In genomic region chr8:88696228-88696627, GRCm38 (mm10) we compare ENCODE assay signal across 9 mouse cellular contexts. TPM values are rescaled to one million over a fixed set of nuclear protein-coding genes. Genes with fewer than 3 reads are reported as not detected.
DNase-seq lines count a peak whose midpoint lies in the region; ATAC-seq and TF ChIP-seq lines count a peak whose summit lies in the region.
"Had no signal": no experiment of that assay in that cellular context is flagged by ENCODE, and none has a peak within 500 bp of the region (broad histone marks: within the 10 kb centered on the region; RNA-seq: fewer than 3 reads in every experiment).

No protein-coding gene starts in this region.

- no peak overlapping the region for H3K27ac ChIP-seq in heart, embryonic 15.5 days
- no peak overlapping the region for H3K27ac ChIP-seq in bone marrow macrophage, adult 2 months (ENCODE audit: insufficient read depth, low read depth, low read length)
- H3K27ac ChIP-seq in forebrain, embryonic 16.5 days (ENCODE audit: low read length): no peak overlapping the region
- H3K27ac ChIP-seq in liver, embryonic 14.5 days: no peak overlapping the region

- no peaks in the 10 kb centered on the region for H3K36me3 ChIP-seq in heart, embryonic 15.5 days
- no peaks in the 10 kb centered on the region for H3K36me3 ChIP-seq in forebrain, embryonic 16.5 days (ENCODE audit: control insufficient read depth, insufficient read depth)
- H3K36me3 ChIP-seq in liver, embryonic 14.5 days (replicated peaks; ENCODE audit: control insufficient read depth, insufficient read depth, low read depth): no peaks in the 10 kb centered on the region

- H3K4me3 ChIP-seq in heart, embryonic 15.5 days: peak overlapping the region; percentile 99
- peak overlapping the region; percentile 36 for H3K4me3 ChIP-seq in bone marrow macrophage, adult 2 months (ENCODE audit: insufficient read depth, low read length)
- peak overlapping the region; percentile 96 for H3K4me3 ChIP-seq in forebrain, embryonic 16.5 days (replicated peaks; ENCODE audit: low read length)
- H3K4me3 ChIP-seq in liver, embryonic 14.5 days (ENCODE audit: insufficient read depth in 1 of 2, low read depth in 2 of 2, low read length in 2 of 2): peak overlapping the region; percentile 33 to 90

- intact Hi-C loops in heart, postnatal 25 days (cut with DNase I): loop anchor here (5.0 to 10.0 kb wide), 3 partner anchors 64 to 431 kb away; partner anchors contain the start of gene Brd7

- H3K9ac ChIP-seq in heart, embryonic 15.5 days: 0 out of 2 replicates have a peak overlapping the region, but pooled peaks have one; percentile 21
- H3K9ac ChIP-seq in forebrain, embryonic 16.5 days (replicated peaks; ENCODE audit: low read depth, low read length): peak overlapping the region; percentile 7; the same call in 1 of the 2 replicates
- peak overlapping the region; percentile 24; the same call in 1 of the 2 replicates for H3K9ac ChIP-seq in liver, embryonic 14.5 days (replicated peaks)

- TF ChIP-seq EP300 in liver, embryonic 14.5 days (IDR thresholded peaks at IDR 0.05; ENCODE audit: low read depth): no peak

- H3K9me3 ChIP-seq in heart, embryonic 15.5 days (replicated peaks): no peaks in the 10 kb centered on the region
- no peaks in the 10 kb centered on the region for H3K9me3 ChIP-seq in forebrain, embryonic 16.5 days (ENCODE audit: control insufficient read depth, low read length)
- no peaks in the 10 kb centered on the region for H3K9me3 ChIP-seq in liver, embryonic 14.5 days (ENCODE audit: control insufficient read depth, low read length)

- 18% methylated on average over 7 of the region's 7 CpGs for WGBS in heart, embryonic 15.5 days
- 10% methylated on average over 7 of the region's 7 CpGs for WGBS in forebrain, embryonic 16.5 days
- 23% methylated on average over 7 of the region's 7 CpGs for WGBS in liver, embryonic 14.5 days (ENCODE audit: insufficient replicate concordance)

- peak overlapping the region; percentile 76 for H3K4me2 ChIP-seq in heart, embryonic 15.5 days
- H3K4me2 ChIP-seq in forebrain, embryonic 16.5 days (ENCODE audit: low read length): peak overlapping the region; percentile 78
- H3K4me2 ChIP-seq in liver, embryonic 14.5 days (ENCODE audit: low read depth): peak overlapping the region; percentile 82

- no peak for TF ChIP-seq CTCF in bone marrow macrophage, adult 2 months (IDR thresholded peaks at IDR 0.05; ENCODE audit: low read depth, low read length)
- TF ChIP-seq CTCF in liver, embryonic 14.5 days (IDR thresholded peaks at IDR 0.05; ENCODE audit: low read depth): no peak

- DNase-seq in heart, postnatal 25 days (ENCODE audit: low spot score): no peak
- no peak for DNase-seq in liver, embryonic 14.5 days (ENCODE audit: low read depth in 3 of 3, low spot score in 3 of 3)
- no peak for DNase-seq in ovary, adult 18-20 months (ENCODE audit: low spot score)
- no peak for DNase-seq in urinary bladder, adult 18-20 months (ENCODE audit: low spot score in 2 of 2)
- DNase-seq in spleen, adult 12 weeks (ENCODE audit: low spot score): no peak

- TF ChIP-seq POLR2A in bone marrow macrophage, adult 2 months (IDR thresholded peaks at IDR 0.05; ENCODE audit: borderline replicate concordance, low read depth, low read length): no peak

- ATAC-seq in heart, embryonic 15.5 days (replicated peaks; ENCODE audit: insufficient number of reproducible peaks, insufficient read depth, low FRiP score, low read depth): no peak
- ATAC-seq in forebrain, embryonic 16.5 days: peak; percentile 18
- no peak for ATAC-seq in liver, embryonic 14.5 days (ENCODE audit: insufficient read depth)

- H3K27me3 ChIP-seq in heart, embryonic 15.5 days: no peaks in the 10 kb centered on the region
- 0 out of 2 replicates have a peak, but pooled peaks cover 3% of the 10 kb centered on the region for H3K27me3 ChIP-seq in forebrain, embryonic 16.5 days (replicated peaks; ENCODE audit: control insufficient read depth, insufficient read depth, low read length)
- H3K27me3 ChIP-seq in liver, embryonic 14.5 days (ENCODE audit: control insufficient read depth, insufficient read depth, low read length): no peaks in the 10 kb centered on the region
- H3K27me3 ChIP-seq: Patski had no signal

- peaks cover 9% of the 10 kb centered on the region for H3K4me1 ChIP-seq in heart, embryonic 15.5 days (replicated peaks)
- peaks cover 25% of the 10 kb centered on the region for H3K4me1 ChIP-seq in bone marrow macrophage, adult 2 months (ENCODE audit: control insufficient read depth, insufficient read depth, low read length)
- peaks cover 10% of the 10 kb centered on the region for H3K4me1 ChIP-seq in forebrain, embryonic 16.5 days (replicated peaks; ENCODE audit: control insufficient read depth, insufficient read depth, low read length)
- H3K4me1 ChIP-seq in liver, embryonic 14.5 days (replicated peaks; ENCODE audit: control insufficient read depth in 2 of 2, insufficient read depth in 2 of 2, low read length in 1 of 2): peaks cover 6 to 10% of the 10 kb centered on the region in 2 experiments

RNA-seq across cellular contexts. Expression of gene Cyld, which starts 0.6 kb away (rescaled TPM):
- polyA plus RNA-seq in heart, embryonic 15.5 days (2015; fragmentation: Nextera tagmentation; extraction: Ambion mirVana): 10.1 and 11.9 TPM in 2 replicates
- total RNA-seq in heart, postnatal 25 days (2021): 10 to 100 TPM; 25.5 to 29.1 TPM
- 28.1 and 33.9 TPM in 2 replicates for polyA plus RNA-seq in bone marrow macrophage, adult 2 months (2012; ENCODE audit: insufficient read depth, insufficient read length, missing spikeins)
- 18.1 and 19.2 TPM in 2 replicates for polyA plus RNA-seq in forebrain, embryonic 16.5 days (2015; fragmentation: Nextera tagmentation; extraction: Ambion mirVana)
- polyA plus RNA-seq in liver, embryonic 14.5 days (2012; rRNA removed): 2.0 and 2.7 TPM in 2 replicates
- polyA plus RNA-seq in liver, embryonic 14.5 days (2014; fragmentation: Nextera tagmentation; extraction: Ambion mirVana): 5.0 and 5.2 TPM in 2 replicates

RNA-seq across cellular contexts. Expression of gene Nod2, which starts 49.1 kb away (rescaled TPM):
- 0.06 and 0.15 TPM in 2 replicates for polyA plus RNA-seq in heart, embryonic 15.5 days (2015; fragmentation: Nextera tagmentation; extraction: Ambion mirVana)
- total RNA-seq in heart, postnatal 25 days (2021): 1 to 10 TPM; 1.2 to 1.3 TPM
- 4.1 and 4.2 TPM in 2 replicates for polyA plus RNA-seq in bone marrow macrophage, adult 2 months (2012; ENCODE audit: insufficient read depth, insufficient read length, missing spikeins)
- polyA plus RNA-seq in forebrain, embryonic 16.5 days (2015; fragmentation: Nextera tagmentation; extraction: Ambion mirVana): 0.06 and 0.20 TPM in 2 replicates
- polyA plus RNA-seq in liver, embryonic 14.5 days (2012; rRNA removed): 0.02 and 0.04 TPM in 2 replicates
- 0.05 TPM in 1 of 2 replicates, not detected in the other for polyA plus RNA-seq in liver, embryonic 14.5 days (2014; fragmentation: Nextera tagmentation; extraction: Ambion mirVana)
- polyA plus RNA-seq: Patski had no signal

Comparison
In these comparisons a context has a peak if more than half of its experiments do, and no peak if none do; other contexts are left out.
1. H3K4me3 ChIP-seq: peak in every context shown above with its lines; median percentile 99 in heart, embryonic 15.5 days; 96 in forebrain, embryonic 16.5 days; 62 in liver, embryonic 14.5 days; 36 in bone marrow macrophage, adult 2 months.